Mouse (Mus musculus): Measurements from ENCODE around the gene Chmp6.

Chmp6 gene

GRCm38 (mm10) chr11:119937772-119938502 is 24.7 kb downstream of the Chmp6 start:
- no peak for DNase-seq

GRCm38 (mm10) chr11:119939073-119939710 is 26.0 kb downstream of the Chmp6 start:
- DNase-seq = no peak

- no peak for DNase-seq
These were observed 26.5 kb downstream of the Chmp6 start for GRCm38 (mm10) chr11:119939711-119940106.

GRCm38 (mm10) chr11:119940142-119940541 is 26.9 kb downstream of the Chmp6 start:
- no peak for DNase-seq

GRCm38 (mm10) chr11:119941794-119942193 is 28.6 kb downstream of the Chmp6 start:
- no peak for DNase-seq

- DNase-seq = no peak
These were observed 29.0 kb downstream of the Chmp6 start for GRCm38 (mm10) chr11:119942201-119942726.

- DNase-seq = peak; percentile 99
These were observed 29.6 kb downstream of the Chmp6 start, which contains the start of gene Baiap2 for GRCm38 (mm10) chr11:119942727-119943427. TSS of gene Baiap2 (plus strand) at chr11:119942763.

GRCm38 (mm10) chr11:119943428-119943988 is 30.3 kb downstream of the Chmp6 start:
- no peak for DNase-seq

- DNase-seq = no peak
These were observed 32.1 kb downstream of the Chmp6 start for GRCm38 (mm10) chr11:119945343-119945742.

- DNase-seq = no peak
These were observed 34.2 kb downstream of the Chmp6 start for GRCm38 (mm10) chr11:119947426-119947825.

GRCm38 (mm10) chr11:119947897-119948296 is 34.7 kb downstream of the Chmp6 start:
- no peak for DNase-seq

- no peak for DNase-seq
These were observed 35.1 kb downstream of the Chmp6 start for GRCm38 (mm10) chr11:119948305-119948704.

- DNase-seq = no peak
These were observed 35.6 kb downstream of the Chmp6 start for GRCm38 (mm10) chr11:119948803-119949202.

GRCm38 (mm10) chr11:119950535-119950934 is 37.3 kb downstream of the Chmp6 start:
- DNase-seq = no peak

- DNase-seq = no peak
These were observed 38.1 kb downstream of the Chmp6 start for GRCm38 (mm10) chr11:119951326-119951725.

- no peak for DNase-seq
These were observed 39.4 kb downstream of the Chmp6 start for GRCm38 (mm10) chr11:119952429-119953224.

GRCm38 (mm10) chr11:119954233-119954632 is 41.0 kb downstream of the Chmp6 start:
- no peak for DNase-seq

GRCm38 (mm10) chr11:119954749-119955337 is 41.6 kb downstream of the Chmp6 start:
- DNase-seq = no peak

- DNase-seq = no peak
These were observed 42.2 kb downstream of the Chmp6 start for GRCm38 (mm10) chr11:119955432-119955831.

GRCm38 (mm10) chr11:119956590-119956989 is 43.3 kb downstream of the Chmp6 start:
- no peak for DNase-seq

- no peak for DNase-seq
These were observed 45.6 kb downstream of the Chmp6 start for GRCm38 (mm10) chr11:119958856-119959255.

- no peak for DNase-seq
These were observed 46.5 kb downstream of the Chmp6 start for GRCm38 (mm10) chr11:119959714-119960113.
